Mouse (Mus musculus): ENCODE data around the gene Ints3.
A peak's percentile ranks its signal among the peaks of the same experiment; 100 is the strongest.

DNA sequence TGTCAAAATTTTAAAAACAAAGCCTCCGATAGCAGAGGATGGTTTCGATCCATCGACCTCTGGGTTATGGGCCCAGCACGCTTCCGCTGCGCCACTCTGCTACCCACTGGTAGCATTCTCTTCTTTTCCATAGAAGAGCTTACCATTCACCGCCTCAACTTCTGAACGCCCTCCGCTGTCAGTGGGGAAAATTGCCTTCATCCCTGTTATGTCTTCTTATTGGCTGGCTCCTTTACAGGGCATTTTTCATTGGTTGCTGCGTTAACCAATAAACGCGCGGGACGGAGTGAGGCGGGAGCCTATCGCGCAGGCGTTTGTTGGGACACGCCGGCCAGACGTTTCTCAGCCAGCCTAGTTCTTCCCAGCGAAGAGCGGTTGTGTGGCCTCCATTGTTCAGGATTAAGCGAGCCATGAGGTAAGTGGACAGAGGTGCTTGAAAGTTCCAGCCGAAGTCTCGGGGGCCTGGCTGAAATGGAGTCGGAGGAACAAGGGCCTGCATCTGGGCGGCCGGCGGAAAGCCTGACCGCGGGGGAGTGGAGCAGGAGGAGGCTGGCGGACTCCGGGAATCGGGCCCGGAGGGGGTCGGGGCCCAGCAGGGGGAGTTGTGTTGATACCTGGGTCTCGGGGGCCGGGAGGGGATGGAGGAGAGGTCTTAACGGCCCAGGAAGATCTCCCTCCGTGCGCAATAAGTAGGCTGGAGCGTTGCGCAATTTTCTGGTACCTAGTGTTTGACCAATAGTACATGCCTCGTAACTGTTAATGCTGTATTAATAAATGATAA, 42.6 kb upstream of the Ints3 start, which contains the start of gene Ilf2:
- TF ChIP-seq CTCF (IDR thresholded peaks at IDR 0.05; ENCODE audit: low read depth, low read length): 0 out of 2 replicates have a peak, but pooled peaks have one; percentile 20
- TF ChIP-seq POLR2A (IDR thresholded peaks at IDR 0.05; ENCODE audit: borderline replicate concordance, low read depth, low read length): 0 out of 2 replicates have a peak, but pooled peaks have one; percentile 51
